Mouse (Mus musculus) intestine, embryonic 15.5 days (tissue): Measurements from ENCODE around the gene Rnf38. TPM values are rescaled to one million over a fixed set of nuclear protein-coding genes. Genes with fewer than 3 reads are reported as not detected.

Source experiments
- ATAC-seq: fragments of 200-750 bp; cut with Nextera tagmentation; 2 replicates; pipeline ENCODE4 v1.8.0; 2017; ENCODE audit warnings: moderate TSS enrichment, moderate library complexity
- H3K27ac ChIP-seq: fragments of 300-500 bp; sonication (generic); 2 replicates; pipeline ENCODE4 v1.5.1; 2015; ENCODE audit warnings: mild to moderate bottlenecking, inconsistent platforms
- H3K27me3 ChIP-seq: fragments of 300-500 bp; sonication (generic); replicated peaks from 2 replicates; pipeline ENCODE4 v1.6.1; 2015; ENCODE audit warnings: inconsistent platforms
- H3K36me3 ChIP-seq: fragments of 300-500 bp; sonication (generic); 2 replicates; pipeline ENCODE4 v1.6.1; 2015; ENCODE audit warnings: inconsistent platforms
- H3K4me1 ChIP-seq: fragments of 300-500 bp; sonication (generic); replicated peaks from 2 replicates; pipeline ENCODE4 v1.6.1; 2015; ENCODE audit warnings: inconsistent platforms
- H3K4me2 ChIP-seq: fragments of 300-500 bp; sonication (generic); replicated peaks from 2 replicates; pipeline ENCODE4 v1.6.1; 2015; ENCODE audit warnings: mild to moderate bottlenecking, inconsistent platforms
- H3K4me3 ChIP-seq: fragments of 300-500 bp; sonication (generic); replicated peaks from 2 replicates; pipeline ENCODE4 v1.5.1; 2015; ENCODE audit warnings: inconsistent platforms
- H3K9ac ChIP-seq: fragments of 300-500 bp; sonication (generic); 2 replicates; pipeline ENCODE4 v1.6.1; 2015; ENCODE audit warnings: inconsistent platforms
- H3K9me3 ChIP-seq: fragments of 300-500 bp; sonication (generic); 2 replicates; pipeline ENCODE4 v1.6.1; 2016; ENCODE audit warnings: inconsistent platforms
- WGBS: fragments of 180-500 bp; shearing (Covaris S2); methylation state at CpG from one replicate; pipeline ENCODE4 v1.1.7; 2015; 5-methylcytosine and 5-hydroxymethylcytosine counted together
- polyA plus RNA-seq: library from polyadenylated mRNA; unstranded; fragments of >200 nt; fragmentation: Nextera tagmentation; extraction: Ambion mirVana; gene quantifications from 2 replicates; pipeline ENCODE4 v1.2.1, GENCODE M21; 2015

The Rnf38 gene
- 12.6 and 14.6 TPM in 2 replicates for polyA plus RNA-seq

GRCm38 (mm10) chr4:44233713-44234003, at the start of gene Rnf38:
TSS of gene Rnf38 (minus strand) at chr4:44233789.
- Histone ChIP-seq H3K27me3 (no peaks in the 10 kb centered on the region), H3K36me3 (no peaks in the 10 kb centered on the region), H3K4me3 (peak within 1 kb of the TSS; percentile 79), H3K9me3 (no peaks in the 10 kb centered on the region), H3K9ac (peak within 1 kb of the TSS; percentile 71), H3K4me2 (peak within 1 kb of the TSS; percentile 93), H3K27ac (peak within 1 kb of the TSS; percentile 88), H3K4me1 (peaks cover 18% of the 10 kb centered on the region)
- no peak for ATAC-seq
- WGBS: 1% methylated on average over 14 of the region's 61 CpGs

- Histone ChIP-seq H3K4me1 (no peaks in the 10 kb centered on the region), H3K9me3 (no peaks in the 10 kb centered on the region), H3K4me2 (no peak overlapping the region), H3K27ac (no peak overlapping the region), H3K9ac (no peak overlapping the region), H3K36me3 (no peaks in the 10 kb centered on the region), H3K27me3 (no peaks in the 10 kb centered on the region), H3K4me3 (no peak overlapping the region)
- WGBS: 74% methylated on average over 7 of the region's 7 CpGs
- ATAC-seq: no peak
Measured at GRCm38 (mm10) chr4:44281597-44282265, 48.1 kb upstream of the Rnf38 start.

- no peak for ATAC-seq
- H3K9me3 ChIP-seq: no peaks in the 10 kb centered on the region
- no peak overlapping the region for H3K4me3 ChIP-seq
- no peak overlapping the region for H3K4me2 ChIP-seq
- no peak overlapping the region for H3K9ac ChIP-seq
- H3K27me3 ChIP-seq: no peaks in the 10 kb centered on the region
- no peaks in the 10 kb centered on the region for H3K4me1 ChIP-seq
- H3K27ac ChIP-seq: no peak overlapping the region
- WGBS: 67% methylated on average over 5 of the region's 5 CpGs
- H3K36me3 ChIP-seq: no peaks in the 10 kb centered on the region
Measured at GRCm38 (mm10) chr4:44271134-44271533, 37.5 kb upstream of the Rnf38 start.

GRCm38 (mm10) chr4:44269376-44269817, 35.8 kb upstream of the Rnf38 start:
- Histone ChIP-seq H3K4me1 (no peaks in the 10 kb centered on the region), H3K36me3 (no peaks in the 10 kb centered on the region), H3K27me3 (no peaks in the 10 kb centered on the region), H3K27ac (no peak overlapping the region), H3K9me3 (no peaks in the 10 kb centered on the region), H3K4me3 (no peak overlapping the region), H3K9ac (no peak overlapping the region), H3K4me2 (no peak overlapping the region)
- WGBS: 90% methylated on average over 14 of the region's 14 CpGs
- ATAC-seq: no peak

- H3K27ac ChIP-seq: no peak overlapping the region
- H3K4me3 ChIP-seq: no peak overlapping the region
- 78% methylated on average over 6 of the region's 6 CpGs for WGBS
- no peaks in the 10 kb centered on the region for H3K9me3 ChIP-seq
- H3K4me1 ChIP-seq: no peaks in the 10 kb centered on the region
- H3K9ac ChIP-seq: no peak overlapping the region
- H3K4me2 ChIP-seq: no peak overlapping the region
- no peaks in the 10 kb centered on the region for H3K36me3 ChIP-seq
- ATAC-seq: no peak
- no peaks in the 10 kb centered on the region for H3K27me3 ChIP-seq
Measured at GRCm38 (mm10) chr4:44267437-44267836, 33.8 kb upstream of the Rnf38 start.

GRCm38 (mm10) chr4:44265500-44265899, 31.9 kb upstream of the Rnf38 start:
- H3K9ac ChIP-seq: no peak overlapping the region
- H3K27me3 ChIP-seq: no peaks in the 10 kb centered on the region

GRCm38 (mm10) chr4:44260244-44260643, 26.7 kb upstream of the Rnf38 start:
- Histone ChIP-seq H3K27ac (no peak overlapping the region), H3K9ac (no peak overlapping the region), H3K27me3 (no peaks in the 10 kb centered on the region), H3K4me2 (no peak overlapping the region), H3K4me1 (no peaks in the 10 kb centered on the region), H3K9me3 (no peaks in the 10 kb centered on the region), H3K36me3 (no peaks in the 10 kb centered on the region), H3K4me3 (no peak overlapping the region)
- no peak for ATAC-seq
- WGBS: 3% methylated on average over 10 of the region's 10 CpGs

More at GRCm38 (mm10) chr4:44265500-44265899, 31.9 kb upstream of the Rnf38 start:
- no peak for ATAC-seq
- Histone ChIP-seq H3K27ac (no peak overlapping the region), H3K4me2 (no peak overlapping the region), H3K9me3 (no peaks in the 10 kb centered on the region), H3K4me3 (no peak overlapping the region), H3K36me3 (no peaks in the 10 kb centered on the region), H3K4me1 (no peaks in the 10 kb centered on the region)
- 73% methylated on average over 3 of the region's 3 CpGs for WGBS

GRCm38 (mm10) chr4:44259126-44259525, 25.5 kb upstream of the Rnf38 start:
- WGBS: 77% methylated on average over 4 of the region's 4 CpGs
- Histone ChIP-seq H3K36me3 (no peaks in the 10 kb centered on the region), H3K4me2 (no peak overlapping the region), H3K27me3 (no peaks in the 10 kb centered on the region), H3K9ac (no peak overlapping the region), H3K4me1 (no peaks in the 10 kb centered on the region), H3K4me3 (no peak overlapping the region), H3K27ac (no peak overlapping the region), H3K9me3 (no peaks in the 10 kb centered on the region)
- no peak for ATAC-seq

- Histone ChIP-seq H3K4me2 (no peak overlapping the region), H3K36me3 (no peaks in the 10 kb centered on the region), H3K9ac (no peak overlapping the region), H3K27me3 (0 out of 2 replicates have a peak, but pooled peaks cover 3% of the 10 kb centered on the region), H3K27ac (no peak overlapping the region), H3K4me3 (no peak overlapping the region), H3K9me3 (no peaks in the 10 kb centered on the region), H3K4me1 (no peaks in the 10 kb centered on the region)
- no peak for ATAC-seq
- WGBS: 82% methylated on average over 5 of the region's 5 CpGs
Measured at GRCm38 (mm10) chr4:44254579-44254978, 21.0 kb upstream of the Rnf38 start.

- H3K9ac ChIP-seq: no peak overlapping the region
- 7% methylated on average over 6 of the region's 6 CpGs for WGBS
- H3K4me3 ChIP-seq: no peak overlapping the region
- no peaks in the 10 kb centered on the region for H3K36me3 ChIP-seq
- 0 out of 2 replicates have a peak, but pooled peaks cover 3% of the 10 kb centered on the region for H3K27me3 ChIP-seq
- no peaks in the 10 kb centered on the region for H3K9me3 ChIP-seq
- H3K27ac ChIP-seq: no peak overlapping the region
- no peak overlapping the region for H3K4me2 ChIP-seq
- no peak for ATAC-seq
- no peaks in the 10 kb centered on the region for H3K4me1 ChIP-seq
Measured at GRCm38 (mm10) chr4:44253191-44253590, 19.6 kb upstream of the Rnf38 start.

GRCm38 (mm10) chr4:44251966-44252916, 18.7 kb upstream of the Rnf38 start:
- Histone ChIP-seq H3K4me2 (no peak overlapping the region), H3K27me3 (peaks cover 7% of the 10 kb centered on the region; the same call in 1 of the 2 replicates), H3K9ac (no peak overlapping the region), H3K36me3 (no peaks in the 10 kb centered on the region), H3K4me3 (no peak overlapping the region), H3K4me1 (no peaks in the 10 kb centered on the region; the same call in 1 of the 2 replicates), H3K9me3 (no peaks in the 10 kb centered on the region), H3K27ac (no peak overlapping the region)
- no peak for ATAC-seq
- 9% methylated on average over 13 of the region's 13 CpGs for WGBS

GRCm38 (mm10) chr4:44251521-44251920, 17.9 kb upstream of the Rnf38 start:
- no peaks in the 10 kb centered on the region; the same call in 1 of the 2 replicates for H3K4me1 ChIP-seq
- H3K4me3 ChIP-seq: no peak overlapping the region
- no peak for ATAC-seq
- H3K4me2 ChIP-seq: no peak overlapping the region
- H3K36me3 ChIP-seq: no peaks in the 10 kb centered on the region
- no peaks in the 10 kb centered on the region for H3K9me3 ChIP-seq
- 71% methylated on average over 5 of the region's 5 CpGs for WGBS
- H3K27ac ChIP-seq: no peak overlapping the region
- no peak overlapping the region for H3K9ac ChIP-seq
- peaks cover 7% of the 10 kb centered on the region; the same call in 1 of the 2 replicates for H3K27me3 ChIP-seq
